Mouse (Mus musculus): Measurements from ENCODE around the gene Mapkapk2. TPM values are rescaled to one million over a fixed set of nuclear protein-coding genes. Genes with fewer than 3 reads are reported as not detected.

Mapkapk2 gene
- polyA plus RNA-seq, 1 experiment from 2014 or later = 35.9 TPM

DNA sequence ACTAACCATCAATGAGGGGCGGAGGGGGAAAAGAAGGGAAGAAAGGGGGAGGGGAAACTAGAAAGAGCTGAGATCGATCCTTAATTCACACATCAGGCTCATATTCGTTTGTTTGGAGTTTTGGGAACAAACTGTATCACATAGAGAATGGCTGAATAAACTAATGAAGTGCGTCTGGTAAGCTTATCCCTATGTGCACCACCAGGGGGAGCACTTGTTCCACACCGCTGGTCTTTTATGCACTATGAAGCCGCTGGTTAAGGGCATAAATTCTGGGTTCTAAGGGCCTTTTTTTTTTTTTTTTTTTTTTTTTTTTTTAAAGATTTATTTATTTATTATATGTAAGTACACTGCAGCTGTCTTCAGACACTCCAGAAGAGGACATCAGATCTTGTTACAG is 18.3 kb upstream of the Mapkapk2 start:
- Histone ChIP-seq H3K9me3 (ENCODE audit: control insufficient read depth) (no peaks in the 10 kb centered on the region), H3K27me3 (replicated peaks; ENCODE audit: control insufficient read depth, insufficient read depth, low read length) (no peaks in the 10 kb centered on the region), H3K4me1 (replicated peaks; ENCODE audit: control insufficient read depth, insufficient read depth, low read length) (no peaks in the 10 kb centered on the region), H3K36me3 (ENCODE audit: control insufficient read depth, insufficient read depth) (no peaks in the 10 kb centered on the region), H3K9ac (ENCODE audit: low read depth, low read length) (no peak overlapping the region), H3K4me3 (ENCODE audit: low read depth, low read length) (no peak overlapping the region), H3K27ac (ENCODE audit: low read depth, low read length) (no peak overlapping the region), H3K4me2 (replicated peaks; ENCODE audit: low read depth) (no peak overlapping the region)
- peak; percentile 86 for TF ChIP-seq CTCF (IDR thresholded peaks at IDR 0.05; ENCODE audit: low read depth)
- peak; percentile 58; the same call in 1 of the 2 replicates for ATAC-seq
- WGBS = 11% methylated on average over 6 of the region's 6 CpGs

DNA sequence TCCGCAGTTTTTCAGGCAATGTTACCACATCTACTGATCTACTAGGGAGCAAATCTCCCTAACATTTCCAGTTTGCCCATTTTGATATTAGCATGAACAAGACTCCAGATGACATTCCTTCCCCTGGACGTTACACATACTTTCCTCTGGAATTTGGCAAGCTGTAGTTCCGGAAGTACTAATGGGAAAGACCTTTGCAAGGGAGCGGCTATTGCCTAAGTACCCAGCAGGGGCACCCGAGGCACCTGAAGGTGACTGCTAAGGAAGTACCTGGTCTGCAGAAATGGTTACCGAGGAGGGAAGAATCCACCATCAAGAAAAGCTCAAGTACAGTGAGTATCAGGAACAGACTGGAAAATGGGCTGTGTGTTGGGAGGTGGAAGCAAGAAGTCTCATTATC is 14.9 kb upstream of the Mapkapk2 start:
- Histone ChIP-seq H3K27me3 (replicated peaks; ENCODE audit: control insufficient read depth, insufficient read depth, low read length) (no peaks in the 10 kb centered on the region), H3K4me1 (replicated peaks; ENCODE audit: control insufficient read depth, insufficient read depth, low read length) (0 out of 2 replicates have a peak, but pooled peaks cover 6% of the 10 kb centered on the region), H3K27ac (ENCODE audit: low read depth, low read length) (no peak overlapping the region), H3K9ac (ENCODE audit: low read depth, low read length) (no peak overlapping the region), H3K4me3 (ENCODE audit: low read depth, low read length) (no peak overlapping the region), H3K4me2 (replicated peaks; ENCODE audit: low read depth) (peak overlapping the region; percentile 7; the same call in 1 of the 2 replicates), H3K9me3 (ENCODE audit: control insufficient read depth) (no peaks in the 10 kb centered on the region), H3K36me3 (ENCODE audit: control insufficient read depth, insufficient read depth) (no peaks in the 10 kb centered on the region)
- ATAC-seq = peak; percentile 51; the same call in 1 of the 2 replicates
- TF ChIP-seq CTCF (IDR thresholded peaks at IDR 0.05; ENCODE audit: low read depth) = peak; percentile 73
- WGBS = 21% methylated on average over 6 of the region's 6 CpGs

DNA sequence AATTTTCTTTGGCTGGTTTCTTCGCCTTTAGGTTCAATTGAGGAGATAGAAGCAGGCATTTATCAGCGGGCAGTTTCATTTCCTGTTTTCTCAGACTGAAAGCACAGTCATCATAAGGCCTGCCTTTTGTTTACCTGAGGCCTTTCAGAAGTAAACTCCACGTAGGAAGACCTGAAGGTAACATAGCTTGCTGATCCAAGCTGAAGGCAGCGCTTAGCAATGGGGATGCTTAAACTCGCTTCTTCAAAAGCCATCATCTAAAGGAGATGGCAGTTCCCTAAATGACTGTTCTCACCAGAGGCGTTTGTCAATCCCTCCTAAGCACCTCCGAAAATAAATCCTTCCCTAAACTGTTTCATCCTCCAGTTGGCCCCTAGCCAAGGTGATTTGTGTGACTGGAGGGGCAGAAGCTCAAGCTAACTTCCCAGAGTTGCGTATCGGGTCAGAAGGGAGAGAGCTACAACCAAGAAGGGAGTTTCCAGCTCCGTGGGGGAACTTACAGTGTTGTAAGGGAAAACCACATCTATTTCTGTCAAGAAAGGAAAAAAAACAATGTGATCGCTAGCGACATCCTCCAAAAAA is 13.0 kb upstream of the Mapkapk2 start:
- Histone ChIP-seq H3K4me2 (replicated peaks; ENCODE audit: low read depth) (no peak overlapping the region), H3K4me3 (ENCODE audit: low read depth, low read length) (no peak overlapping the region), H3K9me3 (ENCODE audit: control insufficient read depth) (no peaks in the 10 kb centered on the region), H3K27me3 (replicated peaks; ENCODE audit: control insufficient read depth, insufficient read depth, low read length) (no peaks in the 10 kb centered on the region), H3K9ac (ENCODE audit: low read depth, low read length) (no peak overlapping the region), H3K36me3 (ENCODE audit: control insufficient read depth, insufficient read depth) (no peaks in the 10 kb centered on the region), H3K27ac (ENCODE audit: low read depth, low read length) (no peak overlapping the region), H3K4me1 (replicated peaks; ENCODE audit: control insufficient read depth, insufficient read depth, low read length) (0 out of 2 replicates have a peak, but pooled peaks cover 6% of the 10 kb centered on the region)
- TF ChIP-seq CTCF (IDR thresholded peaks at IDR 0.05; ENCODE audit: low read depth) = no peak
- ATAC-seq = no peak
- 74% methylated on average over 12 of the region's 12 CpGs for WGBS

DNA sequence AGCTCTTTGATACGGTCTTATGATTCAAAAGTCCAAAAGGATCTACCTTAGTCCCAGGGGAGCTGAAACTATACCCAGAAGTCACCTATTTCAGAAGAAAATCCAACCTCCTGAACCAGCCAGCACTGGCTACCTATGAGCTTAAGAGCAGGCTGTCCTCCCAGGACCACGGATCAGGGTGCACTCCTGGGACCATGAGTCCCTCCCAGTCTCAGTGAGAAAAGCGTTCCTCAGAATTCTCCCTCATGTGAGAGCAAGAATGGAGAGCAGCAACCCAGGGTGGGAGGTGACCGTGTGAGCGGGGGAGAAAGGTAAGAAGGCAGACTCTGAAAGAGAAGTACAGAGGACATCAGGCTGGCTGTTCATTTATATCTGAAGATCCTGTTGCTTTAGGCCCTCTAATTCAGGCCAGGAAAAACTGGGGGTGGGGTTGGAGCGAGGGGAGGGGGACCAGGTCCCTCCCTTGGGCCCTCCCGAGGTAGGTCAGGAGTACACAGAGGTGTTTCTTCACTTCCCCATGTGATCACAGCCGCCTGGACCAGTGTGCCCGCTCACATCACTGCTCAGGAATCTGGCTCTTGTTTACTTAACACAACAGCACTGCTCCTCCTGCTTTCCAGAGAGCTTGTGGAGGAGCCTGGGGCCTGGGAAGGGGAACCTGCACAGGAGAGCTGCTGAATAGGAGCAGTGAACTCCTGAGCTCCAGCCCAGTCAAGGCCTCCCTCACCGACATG is 10.1 kb upstream of the Mapkapk2 start:
- no peaks in the 10 kb centered on the region for H3K36me3 ChIP-seq (ENCODE audit: control insufficient read depth, insufficient read depth)
- no peak overlapping the region for H3K4me2 ChIP-seq (replicated peaks; ENCODE audit: low read depth)
- H3K4me3 ChIP-seq (ENCODE audit: low read depth, low read length) = no peak overlapping the region
- 19% methylated on average over 10 of the region's 10 CpGs for WGBS
- H3K4me1 ChIP-seq (replicated peaks; ENCODE audit: control insufficient read depth, insufficient read depth, low read length) = 0 out of 2 replicates have a peak, but pooled peaks cover 6% of the 10 kb centered on the region
- TF ChIP-seq CTCF (IDR thresholded peaks at IDR 0.05; ENCODE audit: low read depth) = no peak
- no peaks in the 10 kb centered on the region for H3K27me3 ChIP-seq (replicated peaks; ENCODE audit: control insufficient read depth, insufficient read depth, low read length)
- peak; percentile 78 for ATAC-seq
- H3K9me3 ChIP-seq (ENCODE audit: control insufficient read depth) = no peaks in the 10 kb centered on the region
- H3K27ac ChIP-seq (ENCODE audit: low read depth, low read length) = peak overlapping the region; percentile 16; the same call in 1 of the 2 replicates
- H3K9ac ChIP-seq (ENCODE audit: low read depth, low read length) = no peak overlapping the region

DNA sequence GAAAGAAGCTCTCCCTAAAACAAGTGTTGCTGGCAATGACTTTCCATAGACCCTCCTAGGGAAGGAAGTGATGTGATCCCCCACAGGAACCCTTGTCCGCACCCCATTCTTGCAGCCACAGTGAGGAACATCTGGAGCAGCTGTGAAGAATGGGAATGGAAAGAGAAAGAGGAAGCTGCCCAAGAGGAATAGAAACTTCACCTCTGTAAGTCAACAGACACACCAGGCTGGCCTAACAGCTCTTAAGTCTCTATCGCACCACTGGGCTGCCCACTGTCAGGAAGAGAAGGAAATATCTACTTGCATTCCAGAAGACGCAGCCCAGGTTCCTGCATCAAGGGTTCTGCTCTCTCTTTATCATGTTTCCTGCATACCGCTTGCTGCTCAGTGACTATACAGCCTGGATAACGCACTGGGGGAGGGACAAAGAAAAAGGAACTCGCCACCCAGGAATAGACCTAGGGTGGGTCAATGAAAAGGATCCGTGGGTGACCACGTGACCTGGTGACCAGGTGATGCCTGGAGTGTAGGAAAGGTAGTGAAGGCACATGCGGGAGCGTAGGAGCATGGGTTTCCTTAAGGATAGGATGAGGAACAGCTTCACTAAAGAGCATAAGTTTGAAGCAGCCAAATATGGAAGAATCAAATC is 6.3 kb upstream of the Mapkapk2 start:
- TF ChIP-seq CTCF (IDR thresholded peaks at IDR 0.05; ENCODE audit: low read depth) = no peak
- H3K9me3 ChIP-seq (ENCODE audit: control insufficient read depth) = no peaks in the 10 kb centered on the region
- 63% methylated on average over 10 of the region's 10 CpGs for WGBS
- no peak overlapping the region for H3K27ac ChIP-seq (ENCODE audit: low read depth, low read length)
- no peak overlapping the region for H3K9ac ChIP-seq (ENCODE audit: low read depth, low read length)
- H3K4me1 ChIP-seq (replicated peaks; ENCODE audit: control insufficient read depth, insufficient read depth, low read length) = 0 out of 2 replicates have a peak, but pooled peaks cover 4% of the 10 kb centered on the region
- H3K4me3 ChIP-seq (ENCODE audit: low read depth, low read length) = no peak overlapping the region
- H3K4me2 ChIP-seq (replicated peaks; ENCODE audit: low read depth) = no peak overlapping the region
- no peaks in the 10 kb centered on the region for H3K27me3 ChIP-seq (replicated peaks; ENCODE audit: control insufficient read depth, insufficient read depth, low read length)
- ATAC-seq = no peak
- H3K36me3 ChIP-seq (ENCODE audit: control insufficient read depth, insufficient read depth) = no peaks in the 10 kb centered on the region

DNA sequence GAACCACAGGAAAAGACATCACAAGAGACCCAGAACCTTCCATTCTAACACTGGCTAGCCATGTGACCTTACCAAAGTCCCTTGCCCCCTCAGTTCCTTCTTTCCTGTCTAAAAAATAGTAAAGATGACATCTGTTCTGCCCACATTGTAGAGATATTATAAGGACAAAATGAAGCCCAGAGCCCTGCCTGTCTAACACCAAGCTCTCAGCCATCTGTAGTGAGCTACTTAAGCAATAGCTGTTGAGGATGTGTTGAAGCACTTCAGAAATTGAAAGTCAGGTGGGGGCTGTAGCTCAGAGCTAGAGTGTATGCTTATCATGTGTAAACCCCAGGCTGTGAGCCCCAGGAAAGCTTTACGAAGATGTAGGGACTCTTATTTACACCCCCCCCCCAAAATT is 3.2 kb upstream of the Mapkapk2 start:
- no peaks in the 10 kb centered on the region for H3K36me3 ChIP-seq (ENCODE audit: control insufficient read depth, insufficient read depth)
- 71% methylated on average over 1 of the region's 1 CpGs for WGBS
- no peak overlapping the region for H3K4me2 ChIP-seq (replicated peaks; ENCODE audit: low read depth)
- TF ChIP-seq CTCF (IDR thresholded peaks at IDR 0.05; ENCODE audit: low read depth) = no peak
- no peaks in the 10 kb centered on the region for H3K27me3 ChIP-seq (replicated peaks; ENCODE audit: control insufficient read depth, insufficient read depth, low read length)
- no peaks in the 10 kb centered on the region for H3K9me3 ChIP-seq (ENCODE audit: control insufficient read depth)
- no peak overlapping the region for H3K27ac ChIP-seq (ENCODE audit: low read depth, low read length)
- peaks cover 1% of the 10 kb centered on the region; the same call in 1 of the 2 replicates for H3K4me1 ChIP-seq (replicated peaks; ENCODE audit: control insufficient read depth, insufficient read depth, low read length)
- H3K9ac ChIP-seq (ENCODE audit: low read depth, low read length) = no peak overlapping the region
- ATAC-seq = no peak
- H3K4me3 ChIP-seq (ENCODE audit: low read depth, low read length) = no peak overlapping the region

All from intestine, postnatal 0 days (tissue).